Mouse (Mus musculus) olfactory bulb, adult 2 months (tissue): ENCODE measurements around the gene Med14. TPM values are rescaled to one million over a fixed set of nuclear protein-coding genes. Genes with fewer than 3 reads are reported as not detected.

ENCODE experiments used
- H3K27ac ChIP-seq: fragments of 200-500 bp; 2 replicates; pipeline ENCODE4 v1.5.1; 2012; ENCODE audit warnings: low read depth, low read length; ENCODE audit not compliant: insufficient read depth
- H3K4me1 ChIP-seq: fragments of 200-500 bp; 2 replicates; pipeline ENCODE4 v1.6.1; 2012; ENCODE audit warnings: low read length; ENCODE audit not compliant: control insufficient read depth, insufficient read depth
- H3K4me3 ChIP-seq: fragments of 200-500 bp; 2 replicates; pipeline ENCODE4 v1.5.1; 2012; ENCODE audit warnings: mild to moderate bottlenecking, low read depth, low read length, moderate library complexity; ENCODE audit not compliant: insufficient read depth
- CTCF ChIP-seq: fragments of 200-500 bp; IDR thresholded peaks from 2 replicates; pipeline ENCODE4 v1.5.1; 2012; ENCODE audit warnings: low read depth, mild to moderate bottlenecking, low read length, moderate library complexity; ENCODE audit not compliant: insufficient read depth
- POLR2A ChIP-seq: fragments of 200-500 bp; IDR thresholded peaks from 2 replicates; pipeline ENCODE4 v1.6.1; 2012; ENCODE audit warnings: mild to moderate bottlenecking, low read depth, low read length, moderate library complexity; ENCODE audit not compliant: insufficient read depth
- WGBS: fragments of 180-500 bp; shearing (Covaris S2); methylation state at CpG from one replicate; pipeline ENCODE4 v1.1.7; 2018; 5-methylcytosine and 5-hydroxymethylcytosine counted together
- polyA plus RNA-seq: library from polyadenylated mRNA; stranded (reverse); fragments of >200 nt; gene quantifications from 2 replicates; pipeline ENCODE4 v1.2.4, GENCODE M21; 2012; ENCODE audit warnings: low replicate concordance; ENCODE audit not compliant: missing spikeins, insufficient read depth, insufficient read length

The Med14 gene
- polyA plus RNA-seq, 1 experiment = not detected

DNA sequence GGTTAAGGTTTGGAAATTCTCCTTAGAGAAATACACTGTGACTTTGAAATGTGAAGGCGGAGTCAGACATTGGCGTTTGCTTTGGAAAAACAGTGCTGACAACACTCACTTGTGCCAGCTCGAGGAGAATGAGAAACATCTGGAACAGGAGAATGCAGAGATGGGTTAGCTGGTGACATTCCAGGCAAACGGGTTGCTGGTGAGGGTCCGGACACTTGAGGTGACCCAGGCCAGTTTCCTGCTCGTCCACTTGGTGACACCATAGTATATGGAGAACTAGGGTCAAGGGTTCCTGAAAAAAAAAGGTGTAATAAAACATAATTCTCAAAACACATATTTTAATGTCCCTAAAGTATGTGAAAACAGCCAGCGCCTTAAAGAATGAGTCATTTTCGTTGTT is 75.0 kb downstream of the Med14 start:
- Histone ChIP-seq H3K4me3 (no peak overlapping the region), H3K4me1 (no peaks in the 10 kb centered on the region), H3K27ac (no peak overlapping the region)
- WGBS = 73% methylated on average over 8 of the region's 8 CpGs
- TF ChIP-seq CTCF (no peak), POLR2A (no peak)

DNA sequence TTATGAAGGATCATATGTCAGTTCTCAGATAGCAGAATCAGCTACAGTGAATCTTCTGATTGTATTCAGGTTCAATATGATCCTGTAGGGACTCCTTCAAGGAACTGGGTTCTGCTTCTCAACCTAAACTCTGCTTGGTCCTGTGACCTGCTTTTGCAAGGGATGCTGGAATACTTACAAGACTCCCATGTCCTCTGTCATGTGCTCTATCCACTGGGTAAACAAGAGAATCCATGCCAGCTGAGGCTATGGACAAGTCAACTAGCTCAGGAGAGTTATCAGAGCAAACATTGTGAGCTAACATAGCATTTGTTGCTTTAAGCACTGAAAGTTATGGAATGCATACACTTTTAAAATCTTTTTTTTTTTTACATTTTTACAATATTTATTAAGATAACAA is 75.8 kb downstream of the Med14 start:
- H3K4me1 ChIP-seq = no peaks in the 10 kb centered on the region
- TF ChIP-seq POLR2A (no peak), CTCF (no peak)
- no peak overlapping the region for H3K4me3 ChIP-seq
- no peak overlapping the region for H3K27ac ChIP-seq

DNA sequence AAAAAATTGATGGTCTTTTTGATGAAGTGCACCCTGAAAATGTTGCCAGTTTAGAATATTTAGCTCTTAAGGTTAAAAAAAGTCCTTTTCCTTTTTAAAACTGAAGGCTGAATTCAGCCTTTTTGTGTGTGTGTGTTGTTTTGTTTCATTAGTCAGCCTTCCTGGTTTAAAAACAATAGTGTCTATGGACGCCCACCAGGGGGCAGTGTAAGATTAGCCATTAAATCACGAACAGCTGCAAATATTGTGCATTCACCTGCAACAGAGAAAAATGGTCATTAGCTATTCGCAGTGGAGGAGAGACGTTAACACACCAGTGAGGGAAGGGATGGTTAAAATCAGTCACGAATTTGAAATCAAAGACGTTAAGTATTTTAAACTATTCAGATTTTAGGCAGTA is 84.5 kb downstream of the Med14 start:
- WGBS = 13% methylated on average over 6 of the region's 6 CpGs
- no peaks in the 10 kb centered on the region for H3K4me1 ChIP-seq
- no peak for TF ChIP-seq CTCF
- TF ChIP-seq POLR2A = no peak
- no peak overlapping the region for H3K27ac ChIP-seq
- H3K4me3 ChIP-seq = no peak overlapping the region

DNA sequence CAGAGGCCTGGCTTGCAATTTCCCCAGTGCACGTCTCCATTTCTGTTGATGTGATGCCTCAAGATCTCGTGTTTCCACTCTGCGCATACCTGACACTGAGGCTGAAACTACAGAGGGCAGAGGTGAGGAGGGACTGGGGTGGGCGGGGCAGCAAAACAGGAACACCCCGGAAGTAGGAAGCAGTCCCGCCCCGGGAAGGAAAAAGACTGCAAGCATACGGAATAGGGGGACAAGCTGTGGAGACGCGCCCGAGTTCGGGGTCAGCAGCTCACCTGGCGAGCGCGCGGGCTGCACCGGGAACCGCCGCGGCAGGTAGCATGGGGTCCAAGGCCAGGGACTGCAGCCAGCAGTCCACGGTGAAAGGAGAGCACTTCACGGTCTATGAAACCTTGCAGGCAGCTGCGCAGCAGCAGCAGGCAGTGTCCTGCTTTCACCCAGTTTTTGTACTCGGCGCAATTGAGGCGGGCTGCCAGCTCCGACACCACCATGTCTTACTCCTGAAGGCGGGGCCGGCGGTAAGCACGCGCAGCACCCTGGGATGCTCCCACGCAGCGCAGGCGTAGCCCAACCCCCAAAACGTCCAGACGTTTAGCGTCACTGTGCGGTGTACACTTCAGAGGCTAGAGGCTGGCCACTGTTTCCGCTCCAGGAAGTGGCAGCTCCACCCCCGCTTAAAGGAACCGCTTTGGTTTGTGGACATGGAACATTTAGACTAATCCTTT is 88.7 kb downstream of the Med14 start, which contains the start of gene 1810030O07Rik:
TSS of gene 1810030O07Rik (minus strand) at position 615 of the 722 bp plus-strand sequence.
- H3K27ac ChIP-seq = peak within 1 kb of the TSS; percentile 88
- peak within 1 kb of the TSS; percentile 96 for H3K4me3 ChIP-seq
- TF ChIP-seq CTCF (no peak), POLR2A (no peak)
- WGBS = 10% methylated on average over 42 of the region's 42 CpGs
- no peaks in the 10 kb centered on the region for H3K4me1 ChIP-seq

DNA sequence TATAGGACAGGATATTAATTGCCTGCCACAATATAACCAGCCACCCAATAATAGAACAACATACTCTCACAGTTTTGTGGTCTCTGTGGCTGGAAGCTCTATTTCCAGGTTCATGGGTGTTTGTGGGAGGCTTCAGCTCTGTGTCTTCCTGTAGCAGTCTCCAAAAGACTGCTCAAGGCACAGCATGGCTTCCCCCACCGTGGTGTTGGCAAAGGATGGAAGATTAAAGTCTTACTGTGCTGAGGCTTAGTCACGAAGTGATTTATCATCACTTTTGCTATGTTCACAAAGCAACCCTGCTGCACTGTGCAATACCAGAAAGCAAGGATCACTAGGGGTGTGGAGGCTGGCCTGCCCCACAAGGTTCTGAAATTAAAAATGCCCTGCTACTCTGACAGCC is 108.0 kb downstream of the Med14 start:
- 28% methylated on average over 2 of the region's 2 CpGs for WGBS
- no peak overlapping the region for H3K4me3 ChIP-seq
- no peak overlapping the region for H3K27ac ChIP-seq
- no peak for TF ChIP-seq CTCF
- TF ChIP-seq POLR2A = no peak
- H3K4me1 ChIP-seq = no peaks in the 10 kb centered on the region

DNA sequence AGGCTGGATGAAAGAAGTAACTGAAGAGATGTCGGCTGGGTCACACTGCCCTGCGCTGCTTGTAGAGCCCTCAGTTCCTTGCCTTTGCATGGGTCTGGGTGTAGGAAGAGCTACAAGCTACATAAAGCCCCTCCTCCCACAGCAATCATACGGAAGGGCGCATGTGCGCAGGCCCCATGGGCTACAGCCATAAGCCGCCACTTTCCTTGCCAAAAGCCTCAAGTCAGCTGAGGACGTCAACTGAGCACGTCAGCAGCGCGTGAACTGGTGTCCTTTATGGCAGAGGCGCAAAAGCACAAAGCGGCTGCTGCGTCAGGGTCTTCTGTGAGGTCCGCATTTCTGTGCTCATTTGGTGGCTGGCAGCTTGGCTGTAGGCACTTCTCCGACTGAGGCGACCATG is 110.0 kb downstream of the Med14 start:
- Histone ChIP-seq H3K4me3 (no peak overlapping the region), H3K27ac (no peak overlapping the region), H3K4me1 (no peaks in the 10 kb centered on the region)
- WGBS = 95% methylated on average over 16 of the region's 16 CpGs
- TF ChIP-seq CTCF (no peak), POLR2A (no peak)

DNA sequence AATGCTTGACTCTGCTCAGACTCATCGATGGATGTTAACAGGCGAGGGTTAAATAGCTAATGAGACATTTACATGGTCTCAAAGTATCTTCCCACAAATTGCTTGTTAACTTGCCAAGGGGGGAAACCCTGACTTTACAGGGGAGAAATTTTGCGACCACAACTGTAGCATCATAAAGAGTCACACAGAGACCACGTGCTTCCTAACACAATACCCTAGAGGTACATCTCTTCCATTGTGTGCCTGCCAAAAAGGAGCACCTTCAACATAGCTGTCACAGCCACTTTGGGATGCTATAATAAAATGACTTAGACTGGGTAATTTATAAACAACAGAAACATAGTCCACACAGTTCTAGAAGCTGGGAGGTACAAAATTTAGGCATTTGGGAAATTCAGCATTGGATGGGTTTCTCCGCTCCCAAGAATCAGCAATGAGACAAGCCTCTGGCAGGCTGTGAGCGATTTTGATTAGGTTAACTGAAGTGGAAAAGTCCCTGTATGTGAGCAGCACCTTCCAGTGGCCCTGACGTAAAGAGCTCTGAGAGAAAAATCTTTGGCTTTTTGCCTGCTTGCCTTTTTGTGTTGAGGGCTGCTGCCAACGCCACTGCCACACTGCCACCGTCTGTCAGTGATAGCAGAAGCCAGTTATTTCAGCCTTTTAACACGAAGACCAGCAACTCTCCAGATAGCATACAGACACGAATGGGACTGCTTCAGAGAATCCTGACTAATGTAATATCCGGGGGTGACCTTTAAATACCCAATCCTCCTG is 116.2 kb downstream of the Med14 start:
- H3K4me3 ChIP-seq = no peak overlapping the region
- 42% methylated on average over 12 of the region's 12 CpGs for WGBS
- H3K4me1 ChIP-seq = peaks cover 3% of the 10 kb centered on the region; the same call in 1 of the 2 replicates
- no peak overlapping the region for H3K27ac ChIP-seq
- no peak for TF ChIP-seq CTCF
- TF ChIP-seq POLR2A = no peak

DNA sequence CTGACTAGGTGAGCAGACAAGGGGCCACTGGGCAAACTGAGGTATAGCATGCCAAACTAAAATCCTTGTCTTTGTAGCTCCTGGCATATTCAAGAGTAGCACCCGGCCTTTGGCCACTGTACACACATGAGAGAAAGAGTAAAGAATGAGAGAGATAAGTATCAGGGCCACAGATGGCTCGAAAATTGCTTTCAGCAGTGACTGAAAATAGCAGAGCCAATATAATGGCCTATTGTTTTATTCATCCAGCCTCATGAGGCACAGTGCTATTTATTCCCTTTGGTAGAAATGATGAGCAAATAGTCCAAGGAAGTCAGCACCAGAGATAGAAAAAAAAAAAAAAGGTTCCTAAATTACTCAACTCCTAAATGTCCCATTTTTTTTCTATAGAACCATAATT is 116.9 kb downstream of the Med14 start:
- TF ChIP-seq CTCF (no peak), POLR2A (no peak)
- WGBS = 27% methylated on average over 2 of the region's 2 CpGs
- H3K27ac ChIP-seq = peak overlapping the region; percentile 51; the same call in 1 of the 2 replicates
- H3K4me1 ChIP-seq = peaks cover 3% of the 10 kb centered on the region; the same call in 1 of the 2 replicates
- no peak overlapping the region for H3K4me3 ChIP-seq

Other genes with a start within 250 kb of the Med14 start
- 758 TPM in 1 of 2 replicates, not detected in the other for gene Atp6ap2, start 174.3 kb downstream of the Med14 start, polyA plus RNA-seq
- gene 1810030O07Rik, start 88.4 kb downstream of the Med14 start, polyA plus RNA-seq = not detected in 2 replicates